Mouse (Mus musculus) CH12.LX (cell line): Measurements from ENCODE around the gene Kcng3. TPM values are rescaled to one million over a fixed set of nuclear protein-coding genes. Genes with fewer than 3 reads are reported as not detected.

Experiments
- DNase-seq: peaks from one replicate; pipeline ENCODE4 v3.0.0-alpha.2; 2013; ENCODE audit errors: extremely low read depth
- H3K27ac ChIP-seq: 2 replicates; pipeline ENCODE4 v1.5.1; 2012; ENCODE audit warnings: low read depth, mild to moderate bottlenecking, control low read depth, moderate library complexity; ENCODE audit not compliant: insufficient read depth
- H3K27me3 ChIP-seq: replicated peaks from 2 replicates; pipeline ENCODE3; 2012; ENCODE audit warnings: inconsistent platforms
- H3K36me3 ChIP-seq, 2 experiments: replicated peaks in 1 of 2; 2 replicates each; pipeline versions ENCODE3 to v1.6.1; 2012; ENCODE audit warnings: inconsistent platforms in 1 of 2, low read length in 1 of 2, mild to moderate bottlenecking in 1 of 2, mixed read lengths in 1 of 2, moderate library complexity in 1 of 2; ENCODE audit not compliant: control insufficient read depth in 1 of 2, insufficient read depth in 1 of 2
- H3K4me1 ChIP-seq, 2 experiments: 2 replicates each; pipeline ENCODE4 v1.6.1; 2012; ENCODE audit warnings: inconsistent platforms in 1 of 2, moderate library complexity in 1 of 2; ENCODE audit not compliant: insufficient read depth in 2 of 2, control insufficient read depth in 1 of 2
- H3K4me2 ChIP-seq: 2 replicates; pipeline ENCODE4 v1.6.1; 2012; ENCODE audit warnings: low read depth, mild to moderate bottlenecking, control low read depth; ENCODE audit not compliant: poor library complexity, insufficient read depth, severe bottlenecking
- H3K4me3 ChIP-seq, 3 experiments: fragments of 150-350 bp in 1 of 3; sonication (generic) in 1 of 3; replicated peaks in 1 of 3; 2 replicates each; pipeline versions ENCODE3 to v1.5.1; 2011 to 2012; ENCODE audit warnings: low read depth in 2 of 3, low read length in 2 of 3, mild to moderate bottlenecking in 2 of 3, moderate library complexity in 2 of 3, control low read depth in 1 of 3, improper control_type of control experiment in 1 of 3, inconsistent platforms in 1 of 3, mixed read lengths in 1 of 3; ENCODE audit not compliant: poor library complexity in 1 of 3
- H3K79me2 ChIP-seq: replicated peaks from 2 replicates; pipeline ENCODE4 v1.6.1; 2012; ENCODE audit warnings: mild to moderate bottlenecking, moderate library complexity; ENCODE audit not compliant: control insufficient read depth, poor library complexity, insufficient read depth, severe bottlenecking; ENCODE audit errors: extremely low read depth
- H3K9ac ChIP-seq: 2 replicates; pipeline ENCODE4 v1.6.1; 2012; ENCODE audit warnings: low read depth, mild to moderate bottlenecking, control low read depth, moderate library complexity; ENCODE audit not compliant: insufficient read depth
- H3K9me3 ChIP-seq: replicated peaks from 2 replicates; pipeline ENCODE3; 2012; ENCODE audit warnings: low read length, inconsistent platforms, mixed read lengths
- CHD2 ChIP-seq: IDR thresholded peaks from 2 replicates; pipeline ENCODE4 v1.6.1; 2011; ENCODE audit warnings: low read length, improper control_type of control experiment
- EP300 ChIP-seq: IDR thresholded peaks from 2 replicates; pipeline ENCODE4 v1.6.1; 2011; ENCODE audit warnings: low read length, improper control_type of control experiment
- ETS1 ChIP-seq: conservative IDR thresholded peaks from 2 replicates; pipeline ENCODE4 v1.6.1; 2012; ENCODE audit warnings: low read depth, mild to moderate bottlenecking, inconsistent platforms, low read length, improper control_type of control experiment, moderate library complexity
- IRF4 ChIP-seq: IDR thresholded peaks from 2 replicates; pipeline ENCODE4 v1.6.1; 2014; ENCODE audit warnings: low read depth, mild to moderate bottlenecking, inconsistent platforms, low read length, improper control_type of control experiment
- MEF2A ChIP-seq: IDR thresholded peaks from 2 replicates; pipeline ENCODE4 v1.6.1; 2014; ENCODE audit warnings: low read depth, mild to moderate bottlenecking, inconsistent platforms, low read length, improper control_type of control experiment, borderline replicate concordance
- MYC ChIP-seq: IDR thresholded peaks from 2 replicates; pipeline ENCODE4 v1.6.1; 2011; ENCODE audit warnings: low read depth, mild to moderate bottlenecking, improper control_type of control experiment, low read length
- POLR2A ChIP-seq: IDR thresholded peaks from 2 replicates; pipeline ENCODE4 v1.6.1; 2011; ENCODE audit warnings: low read depth, mild to moderate bottlenecking, improper control_type of control experiment, low read length
- POLR2AphosphoS2 ChIP-seq: IDR thresholded peaks from 2 replicates; pipeline ENCODE4 v1.6.1; 2011; ENCODE audit warnings: low read depth, low read length, improper control_type of control experiment
- TBP ChIP-seq: conservative IDR thresholded peaks from 2 replicates; pipeline ENCODE4 v1.6.1; 2011; ENCODE audit warnings: low read depth, low read length, improper control_type of control experiment
- TCF12 ChIP-seq: IDR thresholded peaks from 2 replicates; pipeline ENCODE4 v1.6.1; 2014; ENCODE audit warnings: low read depth, mild to moderate bottlenecking, inconsistent platforms, low read length, improper control_type of control experiment
- UBTF ChIP-seq: IDR thresholded peaks from 2 replicates; pipeline ENCODE4 v1.6.1; 2012; ENCODE audit warnings: low read depth, mild to moderate bottlenecking, inconsistent platforms, low read length, improper control_type of control experiment, moderate library complexity
- ZKSCAN1 ChIP-seq: IDR thresholded peaks from 2 replicates; pipeline ENCODE4 v1.6.1; 2012; ENCODE audit warnings: low read depth, inconsistent platforms, low read length, improper control_type of control experiment, borderline replicate concordance
- dilution Hi-C: fragments of 300-500 bp; cut with MboI; formaldehyde crosslinking; loops from 2 replicates; pipeline ENCODE4 v1.14.3; 2020; ENCODE audit warnings: low sequenced_read_pairs; ENCODE audit not compliant: extremely low pct_unique_long_range_greater_than_20kb, extremely low pct_ligation_motif_present
- in situ Hi-C: fragments of 300-500 bp; cut with MboI; formaldehyde crosslinking; loops from 3 replicates; pipeline ENCODE4 v1.14.3; 2019; ENCODE audit warnings: low sequenced_read_pairs, low pct_ligation_motif_present, low pct_unique_long_range_greater_than_20kb, mixed read lengths
- polyA plus RNA-seq: library from polyadenylated mRNA; unstranded; fragments of >175 nt; gene quantifications from 2 replicates; pipeline ENCODE4 v1.2.1, GENCODE M21; 2012; ENCODE audit warnings: low read depth; ENCODE audit not compliant: insufficient read length
- total RNA-seq, 2 experiments: library from RNA; depleted of rRNA; stranded (reverse); fragments of 300-350 nt in 1 of 2; fragments of >200 nt in 1 of 2; gene quantifications; 2 replicates each; pipeline ENCODE4 v1.2.3; 2012 to 2014

Kcng3 gene
- total and polyA plus RNA-seq, 3 experiments: not detected

- H3K9ac ChIP-seq: no peak overlapping the region
- dilution Hi-C loops: no loop called here
- H3K79me2 ChIP-seq: no peaks in the 10 kb centered on the region
- peaks cover 2% of the 10 kb centered on the region for H3K9me3 ChIP-seq
- no peak for TF ChIP-seq MYC
- no peak for TF ChIP-seq TCF12
- no peak for TF ChIP-seq IRF4
- no peak for TF ChIP-seq POLR2A
- no peak overlapping the region for H3K27ac ChIP-seq
- in situ Hi-C loops: no loop called here
- no peak overlapping the region for H3K4me2 ChIP-seq
- H3K4me3 ChIP-seq: no peak overlapping the region
- H3K36me3 ChIP-seq: no peaks in the 10 kb centered on the region
- DNase-seq: no peak
- no peaks in the 10 kb centered on the region for H3K27me3 ChIP-seq
- no peaks in the 10 kb centered on the region for H3K4me1 ChIP-seq
Observed at GRCm38 (mm10) chr17:83582585-83582984, 49.1 kb downstream of the Kcng3 start.

GRCm38 (mm10) chr17:83580734-83581133 lies 51.0 kb downstream of the Kcng3 start:
- TF ChIP-seq ETS1: no peak
- TF ChIP-seq TCF12: no peak
- TF ChIP-seq EP300: no peak
- no peak for TF ChIP-seq UBTF

DNA sequence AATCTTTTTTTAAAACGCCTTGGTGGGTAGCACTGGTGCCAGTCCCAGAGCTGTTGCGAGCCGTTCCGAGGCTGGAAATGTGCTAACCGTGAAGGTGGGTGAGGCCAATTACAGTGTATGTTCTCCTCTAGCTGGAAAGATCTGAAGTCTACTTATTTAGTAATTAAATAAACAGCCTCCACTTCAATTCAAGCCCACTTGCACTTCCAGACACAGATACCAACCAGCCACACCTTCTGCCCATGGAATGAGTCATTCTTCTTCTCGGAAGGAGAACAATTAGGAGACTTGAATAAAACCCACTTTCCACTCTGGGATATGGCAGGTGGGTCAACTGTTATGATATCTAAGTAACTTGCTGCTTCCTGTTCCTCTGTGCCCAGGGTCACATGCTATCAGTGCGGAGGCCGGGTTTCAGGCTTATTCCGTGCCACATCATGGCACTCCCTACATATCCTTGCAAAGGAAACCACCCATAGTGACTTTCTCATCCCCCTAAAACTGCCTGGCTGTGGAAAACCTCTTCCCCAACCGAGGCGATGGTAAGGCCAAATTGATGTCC lies 54.8 kb downstream of the Kcng3 start:
- in situ Hi-C loops (no loop called here), dilution Hi-C loops (no loop called here)
- H3K4me2 ChIP-seq: no peak overlapping the region
- no peaks in the 10 kb centered on the region for H3K79me2 ChIP-seq
- TF ChIP-seq ZKSCAN1 (no peak), MEF2A (no peak), CHD2 (no peak), POLR2AphosphoS2 (no peak), TBP (no peak)
- H3K4me3 ChIP-seq: no peak overlapping the region
- H3K9me3 ChIP-seq: no peaks in the 10 kb centered on the region
- peaks cover 0 to under 1% of the 10 kb centered on the region in 2 experiments; a peak in 1 of 4 replicates for H3K4me1 ChIP-seq
- no peaks in the 10 kb centered on the region for H3K27me3 ChIP-seq
- DNase-seq: no peak
- H3K27ac ChIP-seq: no peak overlapping the region
- H3K9ac ChIP-seq: no peak overlapping the region
- no peaks in the 10 kb centered on the region for H3K36me3 ChIP-seq

More at GRCm38 (mm10) chr17:83580734-83581133, 51.0 kb downstream of the Kcng3 start:
- Histone ChIP-seq H3K27me3 (no peaks in the 10 kb centered on the region), H3K79me2 (no peaks in the 10 kb centered on the region), H3K4me3 (no peak overlapping the region), H3K36me3 (no peaks in the 10 kb centered on the region), H3K4me2 (no peak overlapping the region), H3K9me3 (peaks cover 2% of the 10 kb centered on the region), H3K9ac (no peak overlapping the region), H3K4me1 (no peaks in the 10 kb centered on the region), H3K27ac (no peak overlapping the region)
- in situ Hi-C loops (no loop called here), dilution Hi-C loops (no loop called here)
- no peak for DNase-seq
